Mouse (Mus musculus) bone marrow, adult 2 months (tissue): Measurements from ENCODE around the gene Tmem63c. TPM values are rescaled to one million over a fixed set of nuclear protein-coding genes. Genes with fewer than 3 reads are reported as not detected.

Source experiments
- H3K27ac ChIP-seq: fragments of 200-500 bp; 2 replicates; pipeline ENCODE4 v1.5.1; 2012; ENCODE audit warnings: low read depth, mild to moderate bottlenecking, control low read depth, inconsistent platforms, low read length; ENCODE audit not compliant: control insufficient read depth, poor library complexity, insufficient read depth
- H3K4me1 ChIP-seq: fragments of 200-500 bp; 2 replicates; pipeline ENCODE4 v1.6.1; 2011; ENCODE audit warnings: low read length; ENCODE audit not compliant: control insufficient read depth, insufficient read depth
- H3K4me3 ChIP-seq: fragments of 200-500 bp; replicated peaks from 2 replicates; pipeline ENCODE3; 2011; ENCODE audit warnings: mild to moderate bottlenecking, low read depth, low read length, control low read depth; ENCODE audit not compliant: control insufficient read depth
- CTCF ChIP-seq: fragments of 200-500 bp; IDR thresholded peaks from 2 replicates; pipeline ENCODE4 v1.5.1; 2011; ENCODE audit warnings: low read length, control low read depth; ENCODE audit not compliant: control insufficient read depth, insufficient read depth
- POLR2A ChIP-seq: fragments of 200-500 bp; IDR thresholded peaks from 2 replicates; pipeline ENCODE4 v1.6.1; 2011; ENCODE audit warnings: low read depth, mild to moderate bottlenecking, control low read depth, low read length, borderline replicate concordance; ENCODE audit not compliant: control insufficient read depth
- WGBS: fragments of 180-500 bp; shearing (Covaris S2); methylation state at CpG from one replicate; pipeline ENCODE4 v1.1.7; 2018; 5-methylcytosine and 5-hydroxymethylcytosine counted together
- polyA plus RNA-seq: library from polyadenylated mRNA; stranded (reverse); fragments of >200 nt; gene quantifications from 2 replicates; pipeline ENCODE4 v1.2.4, GENCODE M21; 2011; ENCODE audit warnings: low replicate concordance; ENCODE audit not compliant: missing spikeins, insufficient read depth, insufficient read length

Tmem63c gene
- polyA plus RNA-seq, 1 experiment, result not detected

DNA sequence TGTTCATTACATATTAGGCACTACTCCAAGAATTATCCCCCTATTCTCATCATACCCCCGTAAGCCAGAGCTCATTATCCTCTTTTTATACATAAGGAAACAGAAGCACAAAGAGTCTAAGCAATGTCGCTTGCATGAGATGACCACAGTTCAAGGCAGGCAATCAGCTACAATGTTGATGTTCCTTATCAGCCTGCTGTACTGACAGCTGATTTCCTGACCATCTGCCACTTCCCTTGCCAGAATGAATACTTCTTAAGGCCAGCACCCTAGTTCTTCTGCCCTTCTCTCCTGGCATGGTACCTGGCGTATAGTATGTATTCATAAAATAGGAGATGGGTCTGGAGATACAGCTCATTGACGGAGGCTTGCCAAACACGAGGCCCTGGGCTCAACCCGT is 111.1 kb downstream of the Tmem63c start:
- WGBS, result 62% methylated on average over 6 of the region's 6 CpGs
- TF ChIP-seq CTCF (no peak), POLR2A (no peak)
- H3K4me1 ChIP-seq, result no peaks in the 10 kb centered on the region
- no peak overlapping the region for H3K27ac ChIP-seq
- no peak overlapping the region for H3K4me3 ChIP-seq

DNA sequence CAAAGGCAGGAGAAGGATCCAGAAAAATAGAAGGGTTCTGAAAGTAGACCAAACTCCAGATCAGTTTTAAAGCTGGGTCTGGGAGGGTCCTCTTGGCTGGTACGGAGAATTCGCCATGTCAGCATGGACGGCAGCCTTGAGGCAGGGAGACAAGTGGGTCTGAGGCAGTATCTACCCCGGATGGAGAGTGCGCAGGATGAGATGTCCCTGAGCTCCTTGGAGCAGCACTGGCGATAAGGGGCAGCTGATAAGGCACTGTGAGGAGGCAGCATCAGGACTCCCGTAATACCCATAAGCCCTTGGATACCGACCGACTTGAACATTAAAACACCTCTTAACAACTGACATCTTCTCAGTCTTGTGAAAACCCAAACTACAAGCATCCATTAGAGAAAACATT is 111.6 kb downstream of the Tmem63c start:
- 81% methylated on average over 9 of the region's 9 CpGs for WGBS

DNA sequence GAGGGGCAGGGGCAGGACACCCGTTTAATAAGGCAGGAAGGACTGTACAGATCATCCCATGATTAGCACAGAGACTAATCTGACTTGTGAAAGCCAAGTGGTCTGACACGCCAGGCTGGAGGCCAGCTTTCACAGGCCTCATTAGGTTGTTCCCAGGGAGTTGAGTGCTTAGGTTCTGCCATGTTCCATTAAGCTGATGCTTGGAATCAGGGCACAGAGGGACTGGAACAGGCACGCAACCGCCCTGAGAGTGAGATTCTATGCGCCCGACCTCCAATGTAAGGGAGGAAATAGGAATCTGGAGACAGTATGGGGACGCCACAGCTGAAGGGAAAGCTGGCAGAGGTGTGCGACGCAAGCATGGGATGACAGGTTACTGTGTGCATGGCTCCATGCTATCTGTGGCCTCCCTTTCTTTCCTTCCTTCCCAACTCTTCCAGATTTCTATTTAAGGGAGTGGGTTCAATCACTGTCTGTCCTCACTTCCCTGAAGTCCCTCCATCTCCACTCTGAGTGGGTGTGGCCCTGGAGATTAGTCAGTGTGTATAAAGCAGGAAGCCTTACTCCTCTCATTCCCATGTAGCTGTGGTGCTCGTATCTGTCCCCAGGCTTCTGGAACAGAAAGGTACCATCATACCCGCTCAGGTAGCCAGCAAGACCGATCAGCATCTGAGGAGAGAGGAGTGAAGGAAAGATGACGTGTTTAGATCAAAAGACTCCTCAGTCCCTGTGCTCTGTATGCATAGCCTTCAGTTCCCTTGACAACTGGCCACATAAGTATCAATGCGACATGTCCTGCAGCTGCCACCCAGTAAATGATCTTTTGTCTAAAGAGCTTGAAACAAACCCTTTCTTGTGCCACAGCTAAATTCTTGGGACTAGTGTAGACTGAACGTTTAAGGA is 116.5 kb downstream of the Tmem63c start:
- TF ChIP-seq CTCF (no peak), POLR2A (no peak)
- Histone ChIP-seq H3K4me3 (no peak overlapping the region), H3K4me1 (no peaks in the 10 kb centered on the region), H3K27ac (no peak overlapping the region)
- 79% methylated on average over 15 of the region's 15 CpGs for WGBS

More for the DNA sequence above, 111.6 kb downstream of the Tmem63c start:
- TF ChIP-seq CTCF (no peak), POLR2A (no peak)
- Histone ChIP-seq H3K4me3 (no peak overlapping the region), H3K4me1 (no peaks in the 10 kb centered on the region), H3K27ac (no peak overlapping the region)

DNA sequence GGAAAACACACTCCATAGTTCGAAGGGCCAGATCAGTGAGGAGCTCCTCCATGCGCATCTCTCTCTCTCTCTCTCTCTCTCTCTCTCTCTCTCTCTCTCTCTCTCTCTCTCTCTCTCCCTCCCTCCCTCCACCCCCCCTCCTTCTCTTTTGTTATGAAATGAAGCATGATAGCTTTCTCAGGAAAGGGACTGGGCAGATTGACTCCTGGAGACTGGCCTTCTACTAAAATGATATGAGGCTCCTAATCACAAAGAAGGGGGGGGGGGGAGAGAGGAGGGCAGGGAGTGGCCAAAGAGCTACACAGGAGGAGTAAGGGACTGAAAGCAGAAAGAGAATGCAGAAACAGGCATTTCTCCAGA is 117.2 kb downstream of the Tmem63c start:
- WGBS, result 86% methylated on average over 2 of the region's 2 CpGs
- Histone ChIP-seq H3K27ac (no peak overlapping the region), H3K4me1 (no peaks in the 10 kb centered on the region), H3K4me3 (no peak overlapping the region)
- TF ChIP-seq CTCF, result no peak
- TF ChIP-seq POLR2A, result no peak

DNA sequence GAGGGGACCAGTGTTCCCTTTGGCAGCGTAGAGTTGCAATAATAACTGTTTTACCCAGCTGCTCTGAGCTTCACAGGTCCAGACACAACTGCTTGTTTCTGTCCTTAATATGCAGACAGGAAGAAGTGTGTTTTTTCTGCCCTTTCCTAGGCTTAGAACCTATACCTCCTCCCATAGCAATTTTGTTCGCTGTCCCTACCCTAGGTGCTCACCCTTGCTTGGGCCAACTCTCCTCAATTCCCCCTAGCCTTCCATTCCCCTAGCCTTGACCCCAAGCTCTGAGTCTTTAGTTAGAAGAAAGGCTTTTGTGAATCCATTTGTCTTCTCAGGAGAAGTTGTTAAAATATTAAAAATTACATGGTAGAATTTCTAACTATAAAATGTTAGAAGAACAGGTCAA is 117.6 kb downstream of the Tmem63c start:
- 34% methylated on average over 2 of the region's 2 CpGs for WGBS
- H3K4me3 ChIP-seq, result no peak overlapping the region

More for the DNA sequence above, 117.6 kb downstream of the Tmem63c start:
- H3K4me1 ChIP-seq, result no peaks in the 10 kb centered on the region
- TF ChIP-seq CTCF (no peak), POLR2A (no peak)
- H3K27ac ChIP-seq, result no peak overlapping the region

Other genes starting within 250 kb of the Tmem63c start
- gene Irf2bpl, start 136.5 kb upstream of the Tmem63c start, polyA plus RNA-seq, result 1.7 and 3.4 TPM in 2 replicates
- gene Cipc, start 74.3 kb upstream of the Tmem63c start, polyA plus RNA-seq, result 5.5 and 5.9 TPM in 2 replicates
- not detected in 2 replicates for gene Zdhhc22, start 30.9 kb upstream of the Tmem63c start, polyA plus RNA-seq
- not detected in 2 replicates for gene Ngb, start 81.2 kb downstream of the Tmem63c start, polyA plus RNA-seq
- gene Gstz1, start 125.8 kb downstream of the Tmem63c start, polyA plus RNA-seq, result 14.7 and 25.1 TPM in 2 replicates
- gene Pomt2, start 126.6 kb downstream of the Tmem63c start, polyA plus RNA-seq, result 1.4 and 3.4 TPM in 2 replicates
- gene Samd15, start 178.4 kb downstream of the Tmem63c start, polyA plus RNA-seq, result not detected in 2 replicates
- 2.2 and 5.0 TPM in 2 replicates for gene Tmed8, start 179.1 kb downstream of the Tmem63c start, polyA plus RNA-seq
- gene Noxred1, start 217.4 kb downstream of the Tmem63c start, polyA plus RNA-seq, result 2.6 TPM in 1 of 2 replicates, not detected in the other
- 10.8 and 23.7 TPM in 2 replicates for gene Vipas39, start 244.9 kb downstream of the Tmem63c start, polyA plus RNA-seq
- 49.0 and 74.4 TPM in 2 replicates for gene Ahsa1, start 245.1 kb downstream of the Tmem63c start, polyA plus RNA-seq